Mouse (Mus musculus) frontal cortex, postnatal 10 days (tissue): ENCODE measurements around the gene Sytl3.

Experiments
- DNase-seq, 2 experiments: peaks; one replicate each; pipeline ENCODE4 v3.0.0; 2022; ENCODE audit warnings: low spot score in 2 of 2, mixed read lengths in 1 of 2

Gene Sytl3

DNA sequence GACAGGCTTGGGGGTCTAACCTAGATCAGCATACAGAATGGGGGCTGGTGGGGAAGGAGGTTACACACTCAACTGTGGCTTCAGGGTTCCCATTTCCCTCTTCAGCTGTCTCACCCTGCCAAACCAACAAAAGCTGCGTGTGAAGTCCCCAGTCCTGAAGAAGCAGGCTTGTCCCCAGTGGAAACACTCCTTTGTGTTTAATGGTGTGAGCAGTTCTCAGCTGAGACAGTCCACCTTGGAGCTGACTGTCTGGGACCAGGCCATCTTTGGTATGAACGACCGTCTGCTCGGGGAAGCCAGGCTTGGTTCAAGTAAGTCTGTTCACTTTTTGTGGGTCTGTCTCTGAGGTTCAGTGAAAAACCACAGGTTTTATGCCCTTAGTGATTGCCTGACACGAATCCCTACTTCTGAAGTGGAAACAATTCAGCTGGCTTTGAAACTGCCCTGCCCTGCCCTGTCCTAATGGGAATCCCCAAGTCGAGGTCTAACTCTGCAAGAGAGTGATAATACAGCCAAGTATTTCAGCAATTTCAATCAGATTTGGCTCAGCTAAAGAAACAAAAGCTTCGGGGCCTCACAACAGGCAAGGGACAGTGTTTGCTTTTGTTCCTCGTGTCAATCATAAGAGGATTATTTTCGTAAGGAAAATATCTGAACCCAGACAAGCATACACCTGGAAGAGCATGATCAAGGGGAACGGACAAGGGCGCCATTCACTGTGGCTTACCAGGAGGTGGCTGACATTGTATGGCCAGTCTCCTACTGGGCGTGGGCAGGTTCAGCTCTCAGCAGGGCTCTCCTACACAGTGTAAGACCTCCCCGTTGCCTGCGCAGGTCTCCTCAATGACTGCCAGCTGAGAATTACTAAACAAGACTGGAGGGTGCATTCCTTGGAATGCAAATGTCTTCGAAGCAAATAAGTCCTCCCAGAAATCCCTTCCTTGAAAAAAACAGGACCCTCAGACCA lies 77.7 kb downstream of the Sytl3 start:
- peak in 1 of 2 experiments; percentile 3 for DNase-seq

GRCm38 (mm10) chr17:6737273-6737997 lies 78.5 kb downstream of the Sytl3 start:
- no peak for DNase-seq

DNA sequence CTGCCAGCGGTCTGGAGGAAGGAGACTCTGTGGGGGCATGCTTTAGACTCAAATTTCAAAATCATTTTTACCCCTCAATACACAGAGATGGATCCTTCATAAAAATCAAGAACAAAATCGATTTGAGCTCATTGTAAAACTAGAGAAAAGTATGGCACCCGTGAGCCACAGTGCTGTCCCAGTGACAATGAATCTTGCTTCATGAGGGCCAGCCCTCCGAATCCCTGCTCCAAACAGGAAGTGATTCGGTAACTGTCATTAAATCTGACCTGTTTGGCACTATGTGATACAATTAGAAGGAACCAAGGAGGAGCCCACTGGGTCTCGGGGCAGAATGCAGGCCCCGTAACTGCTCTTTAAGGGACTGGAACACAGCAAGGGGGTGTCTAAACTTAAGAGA lies 79.9 kb downstream of the Sytl3 start:
- DNase-seq, result no peak

DNA sequence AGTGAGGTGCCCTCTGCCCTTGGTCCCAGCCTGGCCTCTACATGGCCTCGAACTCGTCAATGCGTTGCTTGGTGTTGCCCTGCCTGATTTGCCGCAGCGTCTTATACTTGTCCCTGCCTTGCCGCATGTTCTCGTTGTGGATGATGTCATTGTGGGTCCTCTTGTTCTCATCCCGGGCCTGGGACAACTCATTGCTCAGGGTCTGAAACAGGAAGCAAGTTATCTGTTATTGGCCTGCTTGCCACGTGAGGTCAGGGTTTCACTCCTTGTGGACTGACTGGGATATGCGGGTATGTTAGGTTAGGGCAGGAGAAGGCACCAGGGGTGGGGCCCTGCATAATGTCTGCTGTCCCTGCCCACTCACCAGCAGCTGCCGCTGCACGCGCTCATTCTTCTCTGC lies 80.4 kb downstream of the Sytl3 start:
- DNase-seq, result no peak

GRCm38 (mm10) chr17:6739756-6740155 lies 80.9 kb downstream of the Sytl3 start:
- DNase-seq, result no peak

- peak in 1 of 2 experiments; percentile 4 for DNase-seq
These were observed 81.7 kb downstream of the Sytl3 start for GRCm38 (mm10) chr17:6740331-6741170.

DNA sequence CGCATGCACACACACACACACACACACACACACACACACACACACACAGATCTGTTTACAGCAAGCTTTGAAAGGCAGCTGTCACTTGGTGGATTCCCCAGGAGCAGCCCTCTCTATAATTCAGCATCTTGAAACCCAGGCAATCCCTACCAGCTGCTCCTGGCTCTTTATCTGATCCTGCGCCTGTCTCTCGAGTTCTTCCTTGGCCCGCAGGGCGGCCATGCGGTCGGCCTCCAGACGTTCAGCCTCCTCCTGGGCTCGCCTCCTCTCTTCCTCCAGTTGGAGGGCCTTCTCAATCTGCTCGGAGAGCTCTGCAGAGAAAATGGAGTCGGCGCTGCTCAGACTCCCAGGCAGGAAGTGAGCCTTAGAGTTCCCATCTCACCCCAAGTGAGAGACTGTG lies 82.4 kb downstream of the Sytl3 start:
- no peak for DNase-seq

DNA sequence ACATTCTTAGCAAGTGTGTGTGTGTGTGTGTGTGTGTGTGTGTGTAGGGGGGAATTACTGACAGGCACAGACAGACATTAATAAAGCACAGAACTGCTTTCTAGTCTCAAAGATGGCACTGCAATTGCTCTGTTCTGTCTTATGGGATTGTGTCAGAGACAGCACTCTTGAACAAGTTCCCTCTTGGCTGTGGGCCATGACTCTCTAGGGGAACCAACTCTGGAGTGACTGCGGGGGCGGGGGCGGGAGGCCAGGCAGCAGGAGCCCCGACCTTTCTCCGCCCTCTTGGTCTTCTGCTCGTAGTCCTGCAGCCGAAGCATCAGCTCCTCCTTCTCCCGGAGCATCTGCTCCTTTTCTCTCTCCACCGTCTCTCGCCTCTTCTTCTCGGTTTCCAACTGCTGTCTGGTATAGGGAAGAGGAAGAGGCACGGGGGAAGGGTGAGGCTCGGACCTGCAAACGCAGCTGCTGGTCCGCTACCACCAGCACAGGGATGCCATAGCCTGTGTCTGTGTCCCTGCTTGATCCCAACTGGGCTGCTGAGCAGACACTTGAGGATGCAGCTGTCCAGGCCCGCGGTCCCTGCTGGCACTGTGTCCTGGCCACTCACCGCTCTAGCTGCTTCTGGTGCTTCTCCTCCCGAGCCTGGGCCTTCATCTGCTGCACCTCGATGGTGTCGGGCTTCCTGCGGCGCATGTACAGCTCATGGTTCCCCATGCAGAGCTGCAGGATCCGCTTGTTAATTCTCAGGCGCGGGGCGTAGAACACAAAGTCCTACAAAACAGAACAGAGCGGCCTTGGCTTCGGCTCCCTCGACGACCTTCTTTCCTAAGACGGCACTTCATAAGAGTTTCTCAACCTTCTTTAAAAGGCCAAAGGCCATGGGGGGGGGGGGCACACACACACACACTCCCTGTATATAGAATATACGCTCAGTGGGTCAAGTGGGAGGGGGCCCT lies 83.5 kb downstream of the Sytl3 start:
- DNase-seq, result peak in 1 of 2 experiments; percentile 39

- no peak for DNase-seq
These were observed 84.2 kb downstream of the Sytl3 start for GRCm38 (mm10) chr17:6743039-6743575.

GRCm38 (mm10) chr17:6743787-6744239 lies 84.9 kb downstream of the Sytl3 start:
- DNase-seq, result no peak

- DNase-seq, result no peak
These were observed 85.5 kb downstream of the Sytl3 start for GRCm38 (mm10) chr17:6744366-6744765.

DNA sequence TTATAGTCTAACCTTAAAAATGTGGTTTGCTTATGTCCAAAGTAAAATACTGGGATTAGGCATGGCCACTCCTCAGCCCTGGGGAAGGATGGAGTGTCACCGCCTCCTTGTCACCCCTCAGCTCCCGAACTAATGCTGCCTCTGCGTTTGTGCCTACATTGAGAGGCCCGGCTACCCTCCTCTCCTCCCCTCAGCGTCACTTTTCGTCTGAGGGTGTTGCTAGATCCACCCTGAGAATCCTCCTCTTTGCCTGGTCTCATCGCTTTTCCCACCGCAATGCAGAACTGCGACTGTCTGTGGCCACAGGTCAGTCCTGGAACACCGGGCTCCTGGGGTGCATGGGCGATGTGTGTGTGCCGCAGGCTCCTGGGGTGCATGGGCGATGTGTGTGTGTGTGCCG lies 86.0 kb downstream of the Sytl3 start:
- DNase-seq, result no peak

GRCm38 (mm10) chr17:6745503-6745902 lies 86.6 kb downstream of the Sytl3 start:
- no peak for DNase-seq

DNA sequence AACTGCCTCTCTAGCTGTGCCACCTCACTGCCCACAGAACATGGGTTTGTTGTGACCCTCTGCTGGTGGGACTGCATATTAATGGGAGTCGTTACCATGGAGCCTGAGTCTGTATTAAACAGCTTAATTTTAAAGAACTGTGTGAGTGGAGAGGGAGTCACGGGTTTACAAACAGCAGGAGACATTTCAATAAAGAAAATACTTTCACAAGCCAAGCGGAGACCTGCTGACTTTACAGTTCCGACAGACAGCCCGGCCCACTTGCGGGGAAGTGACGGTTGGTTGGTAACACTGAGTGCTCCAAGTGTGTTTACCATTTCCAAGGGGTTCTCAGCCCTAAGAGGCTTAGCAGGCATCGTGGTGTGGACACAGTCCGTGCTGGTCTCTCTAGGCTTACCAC lies 87.1 kb downstream of the Sytl3 start:
- DNase-seq, result no peak

DNA sequence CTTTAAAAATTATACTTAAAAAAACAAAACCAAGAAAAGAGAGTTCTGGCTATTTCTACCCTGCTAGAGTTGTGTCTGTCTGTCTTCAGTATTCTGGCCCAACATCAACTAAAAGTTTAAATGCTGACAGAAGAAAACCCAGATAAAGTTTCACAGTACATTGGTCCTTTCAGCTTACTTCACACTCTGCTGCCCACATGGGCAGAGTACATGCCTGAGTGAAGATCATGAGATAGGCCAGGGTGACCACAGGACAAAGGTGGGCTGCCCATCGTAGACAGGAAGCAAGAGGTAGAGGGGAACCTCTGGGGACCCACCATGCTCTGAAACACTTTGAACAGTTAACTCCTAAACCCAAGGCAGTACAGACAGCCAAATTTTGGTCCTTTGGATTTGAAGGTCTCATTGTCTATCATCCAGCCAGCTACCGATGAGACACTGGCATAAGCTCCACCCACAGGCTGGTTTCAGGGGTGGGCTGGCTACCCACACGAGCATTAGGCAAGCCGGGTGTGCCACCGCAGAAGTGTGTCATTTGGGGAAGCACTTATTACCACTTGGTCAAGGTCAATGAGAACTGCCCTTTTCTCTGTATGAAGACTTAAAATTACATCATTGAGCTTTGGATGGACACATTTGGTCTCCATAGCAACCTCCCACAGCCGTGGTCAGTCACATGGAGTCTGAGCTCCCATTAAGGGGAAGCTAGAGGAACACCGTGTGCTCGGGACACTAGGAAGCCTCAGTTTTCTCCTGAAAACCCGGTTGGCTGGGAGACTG lies 87.7 kb downstream of the Sytl3 start:
- no peak for DNase-seq

- DNase-seq, result no peak
These were observed 88.6 kb downstream of the Sytl3 start for GRCm38 (mm10) chr17:6747478-6747877.

DNA sequence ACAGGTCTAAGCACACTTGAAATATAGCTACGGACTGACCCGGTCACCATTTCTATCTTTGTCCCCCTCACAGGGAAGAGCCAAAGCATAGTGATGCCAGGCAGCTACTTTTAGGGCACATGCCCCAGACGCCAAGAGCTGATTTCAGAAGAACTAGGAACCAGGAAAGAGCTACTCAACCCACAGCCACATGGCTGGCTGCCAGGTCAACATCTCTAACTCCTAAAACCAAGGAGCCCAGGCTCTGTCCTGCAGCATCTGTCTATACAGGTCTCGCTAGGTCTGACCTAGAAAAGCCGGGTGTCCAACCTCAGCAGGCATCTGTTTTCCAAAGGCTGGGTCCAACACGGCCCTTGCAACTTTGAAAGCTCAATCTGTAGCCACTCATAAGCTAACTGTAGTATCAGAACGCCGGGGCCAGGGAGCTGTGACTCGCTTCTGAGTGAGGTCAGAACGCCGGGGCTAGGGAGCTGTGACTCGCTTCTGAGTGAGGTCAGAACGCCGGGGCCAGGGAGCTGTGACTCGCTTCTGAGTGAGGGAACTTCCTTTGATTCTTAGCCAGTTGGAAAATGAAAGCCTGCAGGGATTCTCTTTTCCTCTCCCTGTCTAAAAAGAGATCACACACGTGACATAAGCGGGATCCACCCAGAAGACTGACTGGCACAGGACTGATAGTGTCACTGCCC lies 90.0 kb downstream of the Sytl3 start:
- no peak for DNase-seq

DNA sequence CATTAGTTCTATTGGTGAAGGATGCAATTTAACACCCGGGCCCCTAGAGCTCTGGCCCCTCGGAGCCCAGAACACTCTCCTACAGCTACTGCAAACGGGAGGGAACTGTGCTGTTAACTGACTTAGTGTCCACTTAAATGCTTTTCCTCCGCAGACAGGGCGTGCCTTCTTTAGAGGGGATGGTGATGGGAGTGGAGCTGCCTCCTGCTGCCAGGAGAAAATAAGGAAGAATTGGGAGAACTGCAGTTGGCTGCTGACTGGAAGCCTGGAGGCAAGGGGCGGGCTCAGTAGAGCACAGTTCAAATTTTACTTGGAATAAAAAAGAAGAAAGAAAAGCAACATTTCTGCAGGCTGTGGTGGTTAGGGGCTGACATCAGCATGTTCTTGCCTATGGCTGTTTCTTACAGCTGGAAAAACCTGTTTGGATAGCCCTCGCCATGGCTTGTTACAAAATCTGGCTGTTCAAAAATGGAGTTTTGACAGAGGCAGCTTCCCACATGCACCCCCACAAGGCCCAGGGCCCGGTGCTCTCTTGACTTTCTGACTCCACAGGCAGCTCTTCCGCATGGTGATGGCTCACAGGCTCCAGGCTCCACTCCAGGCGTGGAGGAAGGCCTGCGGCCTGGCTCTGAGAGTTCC lies 92.4 kb downstream of the Sytl3 start:
- no peak for DNase-seq
